Mouse (Mus musculus) bone marrow macrophage, adult 2 months (primary cell): ENCODE results near the gene Kcnj11.

Experiments
- CTCF ChIP-seq: IDR thresholded peaks from 2 replicates; pipeline ENCODE4 v1.5.1; 2012; ENCODE audit warnings: low read depth, mild to moderate bottlenecking, low read length, moderate library complexity
- POLR2A ChIP-seq: IDR thresholded peaks from 2 replicates; pipeline ENCODE4 v1.6.1; 2012; ENCODE audit warnings: mild to moderate bottlenecking, low read depth, low read length, borderline replicate concordance

DNA sequence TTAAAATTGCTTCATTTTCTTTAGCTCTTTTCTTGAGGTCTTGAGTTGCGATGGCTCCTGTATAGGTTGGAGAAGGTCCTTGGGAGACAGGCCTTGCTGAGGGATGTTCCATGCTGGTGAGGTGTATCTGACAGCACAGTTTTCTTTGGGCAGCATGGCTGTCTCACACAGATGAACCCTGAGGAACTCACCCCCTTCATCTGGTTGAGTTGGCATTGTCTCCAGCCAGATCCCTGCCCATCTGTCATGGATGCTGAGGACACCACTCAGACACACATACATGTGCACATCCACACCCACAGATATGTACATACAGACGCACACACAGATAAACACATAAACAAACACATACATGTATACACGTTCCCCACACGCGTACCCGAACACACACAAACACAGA lies 37.3 kb downstream of the Kcnj11 start:
- no peak for TF ChIP-seq POLR2A
- no peak for TF ChIP-seq CTCF
